Mouse (Mus musculus) adrenal gland, adult 8-10 months (tissue): Measurements from ENCODE around the gene Smg6. TPM values are rescaled to one million over a fixed set of nuclear protein-coding genes. Genes with fewer than 3 reads are reported as not detected.

ENCODE experiments used
- DNase-seq: peaks from one replicate; pipeline ENCODE4 v3.0.0; 2022
- total RNA-seq, 4 experiments: library from RNA; stranded (reverse); gene quantifications; 2 replicates each; pipeline ENCODE4 v1.2.4; 2022

Gene Smg6
- total RNA-seq, 4 experiments from 2014 or later = 24.7 to 41.9 (median 33.3) TPM

- DNase-seq = no peak
Measured at GRCm38 (mm10) chr11:74929111-74929510, 3.5 kb downstream of the Smg6 start.

GRCm38 (mm10) chr11:74930391-74930790, 4.8 kb downstream of the Smg6 start:
- DNase-seq = no peak

- no peak for DNase-seq
Measured at GRCm38 (mm10) chr11:74946348-74946747, 20.7 kb downstream of the Smg6 start.

DNA sequence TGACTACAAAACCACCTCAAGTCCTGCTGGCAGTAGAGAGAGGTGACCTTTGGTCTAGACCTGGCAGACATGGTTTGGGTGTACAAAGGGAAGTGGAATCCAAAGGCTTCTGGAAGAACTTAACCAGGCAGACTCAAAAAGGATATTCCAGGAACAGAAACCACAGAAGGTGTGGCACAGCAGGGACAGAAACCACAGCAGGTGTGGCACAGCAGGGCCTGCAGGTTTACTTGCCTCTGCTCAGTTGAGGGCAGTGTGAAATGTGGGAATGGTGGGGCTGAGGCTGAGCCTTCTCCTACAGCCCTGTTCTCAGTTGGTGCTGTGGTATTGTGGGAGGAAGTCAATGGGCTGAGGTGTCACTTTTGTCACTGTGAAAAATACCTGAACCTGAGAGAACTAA, 29.3 kb downstream of the Smg6 start:
- DNase-seq = no peak

DNA sequence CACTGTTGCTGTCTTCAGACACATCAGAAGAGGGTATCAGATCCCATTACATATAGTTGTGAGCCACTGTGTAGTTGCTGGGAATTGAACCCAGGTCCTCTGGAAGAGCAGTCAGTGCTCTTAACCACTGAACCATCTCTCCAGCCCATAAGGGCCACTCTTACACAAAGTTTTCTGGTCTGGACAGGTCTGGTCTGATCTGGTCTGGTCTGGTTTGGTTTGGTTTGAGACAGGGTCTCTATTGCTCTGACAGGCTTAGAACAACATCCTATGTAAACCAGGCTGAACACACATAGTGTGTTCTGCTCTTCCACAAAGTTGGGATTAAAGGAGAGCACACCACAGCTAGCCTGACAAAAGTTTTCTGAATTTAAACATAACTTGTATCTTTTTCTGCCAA, 30.4 kb downstream of the Smg6 start:
- no peak for DNase-seq

DNA sequence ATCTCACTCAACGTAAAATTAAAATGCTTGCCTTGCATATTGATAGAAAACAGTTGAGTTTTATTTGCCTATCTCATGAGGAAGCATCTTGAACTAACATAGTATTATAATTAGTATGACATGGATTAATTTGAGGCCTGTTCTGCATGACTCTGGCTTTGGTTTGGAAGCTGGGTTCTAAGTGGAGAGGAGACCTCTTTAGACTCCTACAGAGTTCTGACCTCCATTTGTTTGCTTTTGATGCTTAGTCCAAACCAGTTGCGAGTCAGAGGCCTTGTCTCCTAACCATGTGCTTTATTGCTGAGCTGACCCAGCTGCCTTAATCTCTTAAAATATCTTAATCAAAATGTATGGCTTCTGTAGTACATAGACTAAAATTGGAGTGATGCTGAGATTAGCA, 32.0 kb downstream of the Smg6 start:
- DNase-seq = no peak

GRCm38 (mm10) chr11:74959501-74959900, 33.9 kb downstream of the Smg6 start:
- DNase-seq = no peak

DNA sequence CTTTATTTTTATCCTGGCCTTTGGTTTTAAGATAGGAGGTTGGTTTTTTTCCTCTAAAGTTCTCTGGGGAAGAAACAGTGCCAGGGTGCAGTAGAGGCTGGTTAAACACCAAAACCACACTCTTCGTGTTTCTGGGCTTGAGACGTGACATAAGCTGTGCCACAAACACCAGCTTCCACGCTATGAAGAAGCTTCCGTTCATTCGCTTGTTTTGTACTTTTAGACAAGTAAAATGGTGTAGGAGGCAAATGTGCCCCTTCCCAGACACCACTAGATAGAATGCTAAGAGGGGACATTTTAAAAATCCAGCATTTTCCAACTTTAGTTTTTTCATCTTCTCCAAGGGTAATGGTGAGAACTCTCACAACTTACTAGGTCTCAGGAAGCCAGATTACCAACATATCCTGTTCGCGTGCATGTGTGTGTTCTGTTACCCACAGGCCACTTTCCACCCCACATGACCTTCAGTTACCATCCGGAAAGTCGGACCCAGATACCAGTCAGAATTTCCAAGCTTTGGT, 34.5 kb downstream of the Smg6 start:
- no peak for DNase-seq

- no peak for DNase-seq
Measured at GRCm38 (mm10) chr11:74961953-74962352, 36.3 kb downstream of the Smg6 start.

GRCm38 (mm10) chr11:74962846-74963407, 37.3 kb downstream of the Smg6 start:
- no peak for DNase-seq

- no peak for DNase-seq
Measured at GRCm38 (mm10) chr11:74965516-74965915, 39.9 kb downstream of the Smg6 start.

DNA sequence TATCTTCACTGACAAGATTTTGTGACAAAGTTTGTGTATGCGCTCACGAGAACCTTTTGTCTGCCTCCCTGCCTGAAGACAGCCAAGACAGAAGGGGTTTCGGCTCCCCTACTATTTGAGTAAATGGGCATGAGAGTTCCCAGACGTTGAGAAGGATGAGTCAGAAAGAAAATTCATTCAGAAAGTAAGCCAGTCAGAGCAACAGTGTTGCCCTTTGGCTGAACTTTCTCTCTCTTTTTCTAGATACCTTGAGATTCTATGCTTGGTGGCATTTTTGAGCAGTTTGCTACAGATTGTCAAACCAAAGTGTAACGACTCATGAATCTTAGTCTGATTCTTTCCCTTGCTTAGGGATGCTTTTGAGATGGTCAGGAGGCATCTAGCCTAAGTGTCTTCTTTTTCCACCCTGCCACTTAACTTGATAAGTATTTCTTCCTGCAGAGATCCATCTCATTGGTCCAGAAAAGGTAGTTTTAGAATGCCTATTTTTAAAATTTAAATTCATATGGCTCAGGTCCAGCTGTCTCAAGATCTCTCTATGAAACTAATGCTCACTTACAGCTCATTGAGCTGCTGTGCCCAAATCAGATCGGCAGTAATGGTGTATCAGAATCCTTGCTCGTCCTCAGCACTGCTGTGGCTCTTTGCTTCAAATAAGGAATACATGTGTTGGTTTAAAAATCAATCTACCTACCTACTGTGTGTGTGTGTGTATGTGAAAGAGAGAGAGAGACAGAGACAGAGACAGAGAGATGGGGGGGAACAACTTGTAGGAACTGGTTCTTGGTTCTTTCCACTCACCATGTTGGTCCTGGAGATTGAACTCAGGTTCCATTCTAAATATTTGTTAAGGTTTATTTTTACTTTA, 47.9 kb downstream of the Smg6 start:
- DNase-seq = no peak

DNA sequence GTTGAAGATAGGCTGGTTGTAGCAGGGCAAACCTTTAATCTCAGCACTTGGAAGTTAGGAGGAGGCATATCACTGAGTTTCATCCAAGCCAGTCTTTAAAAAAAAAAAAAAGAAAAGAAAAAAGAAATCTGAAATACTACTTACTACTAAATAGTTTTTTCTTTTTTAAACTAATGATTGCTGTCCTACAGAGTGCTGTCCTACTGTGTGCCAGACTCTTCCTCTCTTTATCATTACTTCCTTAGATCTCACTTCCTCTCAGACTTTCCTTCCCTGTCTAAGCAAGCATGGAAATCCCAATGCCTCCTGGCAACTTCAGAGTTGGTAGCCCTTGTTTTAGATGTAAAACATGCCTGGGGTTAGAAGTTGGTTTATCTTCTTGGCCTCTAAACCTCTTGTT, 49.0 kb downstream of the Smg6 start:
- DNase-seq = no peak

DNA sequence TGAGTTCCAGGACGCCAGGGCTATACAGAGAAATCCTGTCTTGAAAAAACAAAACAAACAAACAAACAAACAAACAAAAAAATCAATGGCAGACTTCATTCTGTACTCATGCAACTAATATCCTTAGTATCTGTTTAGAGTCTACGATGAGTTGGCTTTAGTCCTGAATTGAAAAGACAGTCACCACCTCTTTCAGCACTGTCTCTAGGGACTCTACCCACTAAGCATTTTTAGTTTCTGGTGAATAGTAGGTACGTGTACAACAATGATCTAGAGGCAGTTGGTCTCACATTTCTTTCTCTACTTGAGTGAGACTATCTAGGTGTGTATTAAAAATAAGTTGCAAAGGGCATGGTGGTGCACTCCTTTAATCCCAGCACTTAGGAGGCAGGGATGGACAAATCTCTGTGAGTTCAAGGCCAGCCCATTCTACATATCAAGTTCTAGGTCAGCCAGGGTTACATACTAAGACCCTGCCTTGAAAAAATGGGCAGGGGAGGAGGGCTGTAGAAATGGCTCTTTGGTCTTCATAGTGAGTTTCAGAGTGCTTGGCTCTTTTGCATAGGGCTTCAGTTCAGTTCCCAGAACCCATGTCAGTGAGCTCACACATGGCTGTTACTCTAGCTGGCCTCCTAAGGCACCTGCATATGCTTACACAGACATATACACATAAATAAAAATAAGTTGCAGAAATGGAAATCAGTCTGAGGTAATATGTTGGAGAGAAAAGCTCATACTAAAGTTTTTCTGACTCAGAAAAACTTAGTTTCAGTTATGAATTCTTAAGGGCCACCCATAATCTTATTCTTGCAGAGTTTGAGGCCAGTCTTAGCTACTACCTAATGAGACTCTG, 51.4 kb downstream of the Smg6 start:
- no peak for DNase-seq

GRCm38 (mm10) chr11:74981464-74981863, 55.8 kb downstream of the Smg6 start:
- DNase-seq = peak; percentile 55

- no peak for DNase-seq
Measured at GRCm38 (mm10) chr11:74982241-74982640, 56.6 kb downstream of the Smg6 start.

DNA sequence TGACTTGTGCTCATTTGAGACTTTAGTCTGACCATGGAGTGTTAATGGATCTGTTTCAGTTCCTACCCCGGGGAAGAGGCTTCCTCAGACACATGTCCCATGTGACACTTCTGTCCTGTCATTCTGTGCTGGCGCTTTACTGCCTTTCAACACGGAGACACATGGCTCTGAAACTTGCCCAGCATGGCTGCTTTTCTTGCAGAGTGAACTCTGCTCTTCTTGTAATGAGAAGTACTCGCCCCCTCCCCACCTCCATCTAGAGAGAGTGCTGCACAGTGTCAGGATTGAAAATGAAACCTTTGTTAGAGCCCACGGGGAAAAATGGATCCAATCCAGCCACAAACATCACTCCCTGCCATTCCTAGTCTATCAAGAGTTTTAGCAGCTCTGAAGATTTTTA, 62.5 kb downstream of the Smg6 start:
- DNase-seq = no peak

DNA sequence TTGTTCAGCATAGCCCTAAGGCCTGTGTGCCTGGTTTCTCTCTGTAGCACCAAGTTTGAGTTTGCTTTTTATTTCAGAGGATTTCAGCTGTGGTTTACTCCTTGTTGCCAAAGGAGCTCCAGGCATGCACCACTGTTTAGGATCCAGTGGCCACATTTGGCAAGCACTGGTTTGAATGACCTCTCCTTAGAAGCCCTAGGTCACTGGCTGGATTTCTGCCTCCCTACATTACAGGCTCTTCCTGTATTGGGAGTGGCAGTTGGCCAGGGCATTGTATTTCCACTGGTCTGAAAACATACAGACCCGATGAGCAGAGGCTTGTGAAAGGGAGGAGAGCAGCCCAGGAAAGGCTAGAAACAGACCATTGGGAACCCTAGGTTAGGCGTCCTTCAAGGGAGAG, 63.4 kb downstream of the Smg6 start:
- no peak for DNase-seq

DNA sequence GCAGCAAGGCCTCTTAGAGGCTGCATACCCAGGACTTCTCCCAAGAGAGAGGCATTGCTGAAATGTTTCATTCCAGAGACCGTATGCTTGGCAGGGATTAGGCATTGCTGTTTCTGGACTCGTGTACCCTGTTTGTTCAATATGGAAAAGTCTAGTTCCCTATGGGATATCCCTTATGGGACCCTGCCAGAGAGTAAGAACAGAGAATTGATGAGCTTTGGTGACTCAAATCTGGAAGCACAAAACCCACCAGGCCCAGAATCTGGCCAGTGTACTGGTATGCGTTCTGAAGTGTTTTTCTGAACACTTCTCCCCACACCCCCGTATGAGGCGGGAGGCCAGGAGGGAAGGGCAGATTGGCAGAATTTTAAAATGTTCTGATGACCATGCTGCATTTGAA, 64.9 kb downstream of the Smg6 start:
- DNase-seq = no peak

- DNase-seq = no peak
Measured at GRCm38 (mm10) chr11:74991290-74991689, 65.7 kb downstream of the Smg6 start.

DNA sequence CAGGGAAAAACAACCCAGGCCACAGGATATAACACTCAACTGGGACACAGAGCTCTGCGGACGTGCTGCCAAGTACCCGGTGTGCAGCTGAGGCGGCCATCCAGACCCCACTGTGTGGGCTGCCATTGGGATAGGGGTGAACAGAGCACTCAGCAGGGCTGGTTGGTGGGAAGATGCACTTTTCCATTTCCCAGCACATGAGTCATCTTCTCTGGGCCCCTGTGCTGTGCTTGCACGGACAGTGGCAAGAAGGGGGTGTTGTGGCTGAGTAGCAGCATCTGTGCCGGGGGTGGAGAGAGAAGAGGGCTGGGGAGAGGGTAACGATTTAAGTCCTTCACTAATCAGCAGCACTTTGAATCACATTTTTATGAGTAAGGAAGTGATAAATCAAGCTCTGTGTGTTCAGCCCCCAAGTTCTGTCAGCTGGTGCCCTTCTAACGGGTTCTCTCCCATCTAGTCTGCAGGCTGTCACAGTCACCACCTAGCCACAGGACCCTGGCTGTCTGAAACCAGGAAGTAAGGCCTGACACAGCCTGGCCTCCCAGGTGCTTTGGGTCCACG, 66.9 kb downstream of the Smg6 start:
- DNase-seq = no peak

GRCm38 (mm10) chr11:74994141-74994540, 68.5 kb downstream of the Smg6 start:
- no peak for DNase-seq

DNA sequence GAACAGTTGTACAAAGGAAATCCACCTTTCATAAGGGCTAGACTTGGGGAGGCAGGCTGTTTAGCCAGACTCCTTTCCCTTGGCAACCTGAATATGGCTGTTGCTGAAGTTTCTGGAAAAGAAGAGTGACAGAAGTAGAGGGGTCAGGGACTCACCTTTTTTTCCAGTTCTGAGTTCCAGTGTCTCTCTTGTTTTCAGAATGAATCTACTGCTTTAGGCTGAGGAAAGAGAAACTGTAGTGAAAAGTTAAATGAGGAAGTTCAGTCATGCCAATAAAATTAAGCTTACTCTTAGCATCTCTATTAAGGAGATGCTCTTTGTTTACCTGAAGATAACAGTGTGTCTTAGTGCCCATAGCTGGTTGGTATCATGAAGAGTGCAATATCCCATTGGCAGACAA, 69.2 kb downstream of the Smg6 start:
- DNase-seq = no peak
